Mouse (Mus musculus): ENCODE measurements at regions not wholly inside any gene's neighbourhood (a gene's known extent, or its start where the extent isn't known, plus 50 kb on each side); places are given as distances from the start of the nearest gene placed in this dataset.

DNA sequence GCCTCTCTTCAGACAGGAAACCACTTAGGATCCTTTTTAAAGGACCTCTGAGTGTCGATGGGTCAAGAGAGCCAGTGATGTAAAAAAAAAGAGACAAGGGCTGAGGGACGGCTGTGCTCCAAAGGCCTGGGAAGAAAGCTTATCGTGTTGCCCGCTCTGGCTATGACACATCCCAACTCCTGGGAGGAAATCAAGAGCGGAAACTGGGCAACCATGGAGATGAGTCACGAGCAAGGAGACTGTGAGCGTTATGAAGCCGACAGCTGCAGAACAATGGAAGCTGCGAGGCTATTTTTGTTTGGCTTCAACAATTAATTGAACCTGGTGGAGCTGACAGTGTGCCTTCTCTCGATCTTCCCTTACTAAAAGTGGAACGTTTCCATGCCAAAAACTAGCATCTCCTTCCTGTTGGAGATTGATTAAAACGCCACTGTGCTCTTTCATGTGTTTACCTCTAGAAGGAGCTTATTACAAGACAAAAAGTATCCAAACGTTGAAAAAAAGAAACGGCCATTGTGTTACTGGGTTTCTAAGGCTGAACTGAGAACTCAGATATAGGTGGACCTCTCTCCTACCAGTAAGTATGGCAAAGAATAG lies 190.4 kb upstream of the Emcn start:
- TF ChIP-seq CTCF (IDR thresholded peaks at IDR 0.05; ENCODE audit: borderline replicate concordance, extremely low read depth, insufficient read depth, insufficient read length): no peak
- no peak for TF ChIP-seq POLR2A (IDR thresholded peaks at IDR 0.05; ENCODE audit: borderline replicate concordance, extremely low read depth, insufficient read depth, insufficient read length, poor library complexity, severe bottlenecking)

Measured in brain, embryonic 14.5 days (tissue).